Mouse (Mus musculus) heart, adult 2 months (tissue): ENCODE data around the gene Rpl7a. TPM values are rescaled to one million over a fixed set of nuclear protein-coding genes. Genes with fewer than 3 reads are reported as not detected.

Experiments used
- DNase-seq, 2 experiments: peaks; one replicate each; pipeline ENCODE4 v3.0.0; 2021
- H3K27ac ChIP-seq: fragments of 200-600 bp; 2 replicates; pipeline ENCODE4 v1.8.1; 2022
- H3K27me3 ChIP-seq: fragments of 200-500 bp; 2 replicates; pipeline ENCODE4 v1.6.1; 2012; ENCODE audit warnings: mild to moderate bottlenecking, low read length, inconsistent platforms, mixed read lengths; ENCODE audit not compliant: control insufficient read depth, insufficient read depth
- H3K36me3 ChIP-seq: fragments of 200-500 bp; 2 replicates; pipeline ENCODE4 v1.6.1; 2012; ENCODE audit warnings: low read length, inconsistent platforms; ENCODE audit not compliant: control insufficient read depth, insufficient read depth
- H3K4me1 ChIP-seq: fragments of 200-500 bp; 2 replicates; pipeline ENCODE4 v1.6.1; 2011; ENCODE audit warnings: low read length; ENCODE audit not compliant: control insufficient read depth, insufficient read depth
- H3K4me3 ChIP-seq: fragments of 200-600 bp; 2 replicates; pipeline ENCODE4 v1.8.1; 2022
- H3K79me2 ChIP-seq: fragments of 200-500 bp; replicated peaks from 2 replicates; pipeline ENCODE4 v1.6.1; 2012; ENCODE audit warnings: mild to moderate bottlenecking, inconsistent platforms, low read length, moderate library complexity, mixed read lengths; ENCODE audit not compliant: control insufficient read depth, insufficient read depth
- H3K9ac ChIP-seq: fragments of 200-500 bp; 2 replicates; pipeline ENCODE4 v1.6.1; 2012; ENCODE audit warnings: low read depth, mild to moderate bottlenecking, control low read depth, inconsistent platforms, low read length, mixed read lengths
- CTCF ChIP-seq: fragments of 200-600 bp; IDR thresholded peaks from 2 replicates; pipeline ENCODE4 v1.8.1; 2022; ENCODE audit warnings: antibody characterized with exemption, mild to moderate bottlenecking, moderate library complexity
- EP300 ChIP-seq: fragments of 200-500 bp; IDR thresholded peaks from 2 replicates; pipeline ENCODE4 v1.6.1; 2011; ENCODE audit warnings: low read depth, low read length, control low read depth; ENCODE audit not compliant: insufficient read depth
- POLR2A ChIP-seq: fragments of 200-500 bp; IDR thresholded peaks from 2 replicates; pipeline ENCODE4 v1.6.1; 2011; ENCODE audit warnings: mild to moderate bottlenecking, low read depth, low read length, control low read depth; ENCODE audit not compliant: insufficient read depth
- WGBS: fragments of 180-500 bp; shearing (Covaris S2); methylation state at CpG from one replicate; pipeline ENCODE4 v1.1.7; 2018; 5-methylcytosine and 5-hydroxymethylcytosine counted together
- intact Hi-C: fragments of 180-260 bp; cut with DNase I; formaldehyde crosslinking; loops from one replicate; pipeline ENCODE4 v1.15.1; 2025
- polyA plus RNA-seq: library from polyadenylated mRNA; depleted of rRNA; stranded (reverse); fragments of >200 nt; gene quantifications from 2 replicates; pipeline ENCODE4 v1.2.3, GENCODE M21; 2012
- total RNA-seq, 2 experiments: library from RNA; stranded (reverse); gene quantifications; 2 replicates each; pipeline ENCODE4 v1.2.3; 2021

Rpl7a gene
- total and polyA plus RNA-seq, 3 experiments, result 266 to 431 (median 312) TPM

- H3K4me1 ChIP-seq, result peaks cover 8% of the 10 kb centered on the region
- H3K36me3 ChIP-seq, result peaks cover 2% of the 10 kb centered on the region; the same call in 1 of the 2 replicates
- peak within 1 kb of the TSS; percentile 92 for H3K27ac ChIP-seq
- H3K79me2 ChIP-seq, result peaks cover 3% of the 10 kb centered on the region; the same call in 1 of the 2 replicates
- peak; percentile 27 for TF ChIP-seq CTCF
- TF ChIP-seq EP300, result no peak
- TF ChIP-seq POLR2A, result peak; percentile 77
- under 1% methylated on average over 60 of the region's 70 CpGs for whole genome bisulfite sequencing
- H3K9ac ChIP-seq, result peak within 1 kb of the TSS; percentile 99
- no peaks in the 10 kb centered on the region for H3K27me3 ChIP-seq
- intact Hi-C loops, result loop anchor here (5.0 to 10.0 kb wide), 2 partner anchors 79 to 301 kb away; no protein-coding TSS in a partner anchor
- peak; percentile 95 to 97 for DNase-seq
- H3K4me3 ChIP-seq, result peak within 1 kb of the TSS; percentile 67
Observed at GRCm38 (mm10) chr2:26933304-26934055, 22.9 kb downstream of the Rpl7a start, which contains the start of the genes Surf4 and Stkld1. Gene Surf4 (minus strand): TSS chr2:26933928. Gene Stkld1 (plus strand): TSS chr2:26934047.

- DNase-seq, result no peak
- Histone ChIP-seq H3K36me3 (peaks cover under 1% of the 10 kb centered on the region; the same call in 1 of the 2 replicates), H3K27ac (no peak overlapping the region), H3K4me1 (peaks cover 6% of the 10 kb centered on the region), H3K27me3 (no peaks in the 10 kb centered on the region), H3K79me2 (peaks cover 1% of the 10 kb centered on the region; the same call in 1 of the 2 replicates), H3K9ac (no peak overlapping the region), H3K4me3 (no peak overlapping the region)
- TF ChIP-seq CTCF, result no peak
- no peak for TF ChIP-seq EP300
- TF ChIP-seq POLR2A, result no peak
- WGBS, result 84% methylated on average over 2 of the region's 2 CpGs
- intact Hi-C loops, result loop anchor here (10.0 kb wide), 1 partner anchor 300 kb away; no protein-coding TSS in a partner anchor
Observed at GRCm38 (mm10) chr2:26935286-26935685, 24.7 kb downstream of the Rpl7a start.

- no peak overlapping the region for H3K27ac ChIP-seq
- 34% methylated on average over 1 of the region's 1 CpGs for WGBS
- no peaks in the 10 kb centered on the region for H3K36me3 ChIP-seq
- H3K27me3 ChIP-seq, result no peaks in the 10 kb centered on the region
- H3K4me3 ChIP-seq, result no peak overlapping the region
- DNase-seq, result no peak
- no peak for TF ChIP-seq CTCF
- TF ChIP-seq POLR2A, result no peak
- TF ChIP-seq EP300, result no peak
- no peaks in the 10 kb centered on the region for H3K79me2 ChIP-seq
- intact Hi-C loops, result loop anchor here (10.0 kb wide), 1 partner anchor 298 kb away; no protein-coding TSS in a partner anchor
- H3K4me1 ChIP-seq, result no peaks in the 10 kb centered on the region
- no peak overlapping the region for H3K9ac ChIP-seq
Observed at GRCm38 (mm10) chr2:26936425-26936824, 25.9 kb downstream of the Rpl7a start.

GRCm38 (mm10) chr2:26941539-26941938, 31.0 kb downstream of the Rpl7a start:
- no peaks in the 10 kb centered on the region for H3K4me1 ChIP-seq
- no peak overlapping the region for H3K9ac ChIP-seq
- TF ChIP-seq CTCF (peak; percentile 7; the same call in 1 of the 2 replicates), POLR2A (no peak), EP300 (no peak)
- H3K4me3 ChIP-seq, result no peak overlapping the region
- H3K27ac ChIP-seq, result no peak overlapping the region
- no peaks in the 10 kb centered on the region for H3K36me3 ChIP-seq
- intact Hi-C loops, result no loop called here
- no peaks in the 10 kb centered on the region for H3K27me3 ChIP-seq
- WGBS, result 27% methylated on average over 5 of the region's 5 CpGs
- H3K79me2 ChIP-seq, result no peaks in the 10 kb centered on the region
- DNase-seq, result no peak

GRCm38 (mm10) chr2:26943253-26943652, 32.7 kb downstream of the Rpl7a start:
- no peak for DNase-seq
- Histone ChIP-seq H3K27ac (no peak overlapping the region), H3K79me2 (no peaks in the 10 kb centered on the region), H3K27me3 (no peaks in the 10 kb centered on the region), H3K9ac (no peak overlapping the region), H3K4me3 (no peak overlapping the region), H3K36me3 (no peaks in the 10 kb centered on the region), H3K4me1 (no peaks in the 10 kb centered on the region)
- intact Hi-C loops, result no loop called here
- TF ChIP-seq POLR2A (no peak), CTCF (no peak), EP300 (no peak)
- WGBS, result 73% methylated on average over 3 of the region's 3 CpGs

GRCm38 (mm10) chr2:26950411-26950810, 39.8 kb downstream of the Rpl7a start:
- no peak overlapping the region for H3K27ac ChIP-seq
- H3K79me2 ChIP-seq, result no peaks in the 10 kb centered on the region
- no peak overlapping the region for H3K9ac ChIP-seq
- H3K4me3 ChIP-seq, result no peak overlapping the region
- H3K27me3 ChIP-seq, result no peaks in the 10 kb centered on the region
- H3K36me3 ChIP-seq, result no peaks in the 10 kb centered on the region
- TF ChIP-seq POLR2A (no peak), EP300 (no peak), CTCF (no peak)
- intact Hi-C loops, result no loop called here
- 90% methylated on average over 2 of the region's 2 CpGs for WGBS
- no peak for DNase-seq
- H3K4me1 ChIP-seq, result no peaks in the 10 kb centered on the region
